Mouse (Mus musculus) testis, adult 2 months (tissue): Measurements from ENCODE around the gene Ndufb10.

Experiments
- CTCF ChIP-seq: fragments of 200-500 bp; IDR thresholded peaks from 2 replicates; pipeline ENCODE4 v1.5.1; 2012; ENCODE audit warnings: low read depth, mild to moderate bottlenecking, inconsistent platforms, low read length, moderate library complexity; ENCODE audit not compliant: control insufficient read depth, insufficient read depth, insufficient replicate concordance
- POLR2A ChIP-seq: fragments of 200-500 bp; IDR thresholded peaks from 2 replicates; pipeline ENCODE4 v1.6.1; 2012; ENCODE audit warnings: low read depth, mild to moderate bottlenecking, inconsistent platforms, low read length, moderate library complexity; ENCODE audit not compliant: control insufficient read depth

GRCm38 (mm10) chr17:24698715-24699114 lies 25.6 kb downstream of the Ndufb10 start:
- TF ChIP-seq CTCF, result no peak
- TF ChIP-seq POLR2A, result no peak
